Mouse (Mus musculus): ENCODE results near the gene Ccdc65. TPM values are rescaled to one million over a fixed set of nuclear protein-coding genes. Genes with fewer than 3 reads are reported as not detected.

The Ccdc65 gene
- polyA plus RNA-seq, 1 experiment from 2014 or later, result 1.5 TPM

DNA sequence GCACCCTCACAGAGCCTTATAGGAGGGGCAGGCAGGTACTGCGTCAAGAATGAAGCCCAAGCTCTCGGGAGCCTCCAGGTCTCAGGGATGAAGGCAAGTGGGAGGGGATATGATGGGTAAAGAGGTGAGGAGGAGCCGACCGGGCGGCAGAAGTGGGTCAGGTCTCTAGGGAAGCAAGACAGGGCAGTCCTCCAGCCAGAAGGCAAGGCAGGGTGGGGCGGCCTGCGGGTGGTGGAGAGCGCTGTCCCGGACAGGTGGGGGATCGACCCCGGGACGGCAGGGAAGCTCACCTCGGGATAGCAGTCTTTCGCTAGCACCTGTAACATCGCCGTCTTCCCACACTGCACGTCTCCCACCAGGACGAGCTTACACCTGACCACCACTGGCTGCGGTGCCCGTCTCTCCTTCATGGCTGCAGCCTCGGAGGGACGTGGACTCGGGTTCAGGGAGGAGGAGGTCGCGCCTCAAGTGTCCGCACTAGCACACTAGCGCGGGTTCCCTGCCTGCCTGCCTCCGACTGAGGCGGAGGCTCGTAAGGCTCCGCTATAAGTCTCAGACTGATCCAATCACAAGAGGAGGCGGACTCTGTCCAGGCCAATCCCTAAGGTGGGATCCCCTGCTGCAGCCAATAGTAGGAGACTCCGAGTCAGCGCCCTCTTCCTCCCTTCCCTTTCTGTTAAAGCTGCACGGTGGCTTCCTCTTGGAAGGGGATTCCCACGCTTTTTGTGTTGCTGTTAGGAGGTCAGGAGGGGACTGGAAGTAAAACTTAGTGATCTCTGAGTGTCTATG, 30.9 kb upstream of the Ccdc65 start, which contains the start of gene Rnd1:
TSS of gene Rnd1 (minus strand) at position 522 of the 789 bp plus-strand sequence.
- peak; percentile 95 for ATAC-seq (ENCODE audit: low FRiP score)
- H3K9ac ChIP-seq, result peak within 1 kb of the TSS; percentile 59
- no peaks in the 10 kb centered on the region for H3K36me3 ChIP-seq (replicated peaks)
- H3K4me2 ChIP-seq, result peak within 1 kb of the TSS; percentile 94
- H3K27ac ChIP-seq, result no peak within 1 kb of the TSS
- H3K9me3 ChIP-seq, result no peaks in the 10 kb centered on the region
- H3K4me3 ChIP-seq (replicated peaks), result peak within 1 kb of the TSS; percentile 48
- H3K4me1 ChIP-seq, result peaks cover 43% of the 10 kb centered on the region
- H3K27me3 ChIP-seq, result peaks cover 69% of the 10 kb centered on the region
- WGBS, result under 1% methylated on average over 30 of the region's 37 CpGs

DNA sequence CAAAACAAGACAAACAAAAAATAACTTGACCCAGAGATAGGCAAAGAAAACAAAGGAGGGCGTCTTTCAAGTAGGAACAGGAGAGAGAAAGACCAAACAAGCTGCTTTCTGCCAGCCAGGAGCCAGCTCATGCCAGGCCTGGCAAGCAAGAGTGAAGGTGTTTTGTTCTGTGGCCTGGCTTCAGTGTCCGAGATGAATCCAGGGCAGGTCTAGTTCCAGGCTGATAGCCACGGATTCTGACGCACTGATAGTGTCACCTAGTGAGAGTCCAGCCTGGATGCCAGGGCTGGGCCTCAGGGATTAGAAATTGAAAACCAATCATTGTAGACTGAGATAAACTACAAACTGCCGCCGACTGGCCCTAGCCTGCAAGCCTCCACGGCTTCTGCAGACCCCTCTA, 30.0 kb upstream of the Ccdc65 start:
- Histone ChIP-seq H3K27ac (no peak overlapping the region), H3K27me3 (peaks cover 63% of the 10 kb centered on the region), H3K4me3 (replicated peaks) (no peak overlapping the region), H3K9me3 (no peaks in the 10 kb centered on the region), H3K36me3 (replicated peaks) (no peaks in the 10 kb centered on the region), H3K4me2 (no peak overlapping the region), H3K9ac (no peak overlapping the region), H3K4me1 (peaks cover 43% of the 10 kb centered on the region)
- ATAC-seq (ENCODE audit: low FRiP score), result no peak
- 77% methylated on average over 7 of the region's 7 CpGs for WGBS

DNA sequence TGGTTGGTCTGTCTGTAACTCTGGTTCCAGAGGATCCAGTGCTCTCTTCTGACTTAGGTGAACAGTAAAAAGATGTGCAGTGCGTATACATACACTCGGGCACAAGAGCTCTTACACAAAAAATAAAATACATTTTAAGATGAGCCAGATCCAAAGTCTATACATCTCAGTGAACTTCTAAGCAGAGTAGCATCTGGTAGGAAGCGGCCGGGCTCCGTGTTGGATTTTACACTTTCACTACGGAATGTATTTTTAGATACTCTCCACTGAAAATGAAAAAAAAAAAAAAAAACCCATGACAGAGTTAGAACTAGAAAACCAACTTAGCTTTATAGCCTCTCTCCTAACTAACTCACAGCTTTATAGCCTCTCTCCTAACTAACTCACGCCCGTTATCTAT, 27.3 kb upstream of the Ccdc65 start:
- Histone ChIP-seq H3K36me3 (replicated peaks) (no peaks in the 10 kb centered on the region), H3K9me3 (no peaks in the 10 kb centered on the region), H3K27ac (no peak overlapping the region), H3K27me3 (peaks cover 41% of the 10 kb centered on the region), H3K4me3 (replicated peaks) (no peak overlapping the region), H3K4me2 (no peak overlapping the region), H3K9ac (no peak overlapping the region), H3K4me1 (peaks cover 22% of the 10 kb centered on the region)
- WGBS, result 94% methylated on average over 8 of the region's 8 CpGs
- no peak for ATAC-seq (ENCODE audit: low FRiP score)

DNA sequence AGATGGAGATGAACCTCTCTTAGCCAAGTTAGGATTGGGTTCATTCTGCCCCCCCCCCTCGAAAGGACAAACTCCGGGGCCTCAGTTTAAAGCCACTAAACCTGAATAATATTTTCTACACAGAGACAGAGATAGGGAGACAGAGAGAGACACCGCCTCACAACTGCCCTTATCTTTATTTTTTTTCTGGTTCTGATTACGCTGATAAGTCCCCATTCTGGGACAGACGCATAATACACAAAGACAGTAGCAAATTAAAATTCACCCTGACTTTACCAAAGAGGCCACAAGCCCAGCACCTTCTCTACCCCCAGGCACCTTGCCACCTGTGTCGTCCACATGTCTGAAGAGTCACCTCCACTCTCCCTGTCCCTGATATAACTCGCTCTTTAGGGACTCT, 26.4 kb upstream of the Ccdc65 start:
- ATAC-seq (ENCODE audit: low FRiP score), result no peak
- Histone ChIP-seq H3K9ac (no peak overlapping the region), H3K4me2 (no peak overlapping the region), H3K9me3 (no peaks in the 10 kb centered on the region), H3K36me3 (replicated peaks) (no peaks in the 10 kb centered on the region), H3K4me3 (replicated peaks) (no peak overlapping the region), H3K4me1 (peaks cover 12% of the 10 kb centered on the region), H3K27me3 (peaks cover 31% of the 10 kb centered on the region), H3K27ac (no peak overlapping the region)
- WGBS, result 85% methylated on average over 7 of the region's 7 CpGs

DNA sequence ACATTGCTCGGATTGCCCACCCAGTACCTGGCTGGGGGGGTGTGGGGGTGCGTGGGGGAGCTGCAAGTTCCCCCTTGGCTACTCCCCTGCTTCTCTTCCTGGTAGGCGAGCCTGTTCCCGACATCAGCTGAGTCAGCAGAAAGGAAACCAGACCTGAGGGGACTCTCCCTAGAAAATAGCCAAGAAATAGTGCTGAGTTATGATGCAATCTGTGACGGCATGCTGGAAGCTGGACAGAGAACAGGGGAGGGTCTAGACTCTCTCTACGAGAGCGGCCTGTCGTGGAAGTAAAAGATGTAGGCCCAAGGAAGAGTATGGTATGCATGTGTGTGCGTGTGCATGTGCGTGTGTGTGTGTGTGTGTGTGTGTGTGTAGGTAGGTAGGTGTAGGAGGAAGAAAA, 24.8 kb upstream of the Ccdc65 start:
- no peak for ATAC-seq (ENCODE audit: low FRiP score)
- WGBS, result 81% methylated on average over 10 of the region's 10 CpGs
- H3K4me3 ChIP-seq (replicated peaks), result no peak overlapping the region

DNA sequence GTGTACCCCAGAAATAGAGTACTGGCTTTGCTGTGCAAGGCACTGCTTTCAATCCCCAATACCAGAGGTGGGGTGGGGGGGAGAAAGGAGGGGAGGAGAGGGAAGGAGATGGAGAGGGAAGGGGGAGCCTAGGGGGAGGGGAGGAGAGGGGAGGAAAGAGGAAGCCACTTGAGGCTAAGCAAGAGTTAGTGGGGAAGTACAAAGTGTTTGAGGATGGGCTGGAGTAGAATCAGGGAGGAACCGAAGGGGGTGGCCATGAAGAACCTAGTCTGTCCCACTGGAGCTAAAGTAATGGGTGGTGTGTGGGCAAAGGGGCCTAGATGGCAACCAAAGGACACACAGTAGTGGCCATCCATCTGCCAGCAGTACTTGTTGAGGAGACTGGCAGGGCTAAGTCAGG, 24.3 kb upstream of the Ccdc65 start:
- no peaks in the 10 kb centered on the region for H3K9me3 ChIP-seq
- H3K9ac ChIP-seq, result no peak overlapping the region
- ATAC-seq (ENCODE audit: low FRiP score), result no peak
- H3K36me3 ChIP-seq (replicated peaks), result no peaks in the 10 kb centered on the region
- H3K27me3 ChIP-seq, result peaks cover 18% of the 10 kb centered on the region
- H3K4me3 ChIP-seq (replicated peaks), result no peak overlapping the region
- H3K4me1 ChIP-seq, result peaks cover 4% of the 10 kb centered on the region; the same call in 1 of the 2 replicates
- H3K4me2 ChIP-seq, result no peak overlapping the region
- WGBS, result 86% methylated on average over 1 of the region's 1 CpGs
- no peak overlapping the region for H3K27ac ChIP-seq

More for the DNA sequence above, 24.8 kb upstream of the Ccdc65 start:
- Histone ChIP-seq H3K9me3 (no peaks in the 10 kb centered on the region), H3K9ac (no peak overlapping the region), H3K4me2 (no peak overlapping the region), H3K27ac (no peak overlapping the region), H3K4me1 (no peaks in the 10 kb centered on the region), H3K36me3 (replicated peaks) (no peaks in the 10 kb centered on the region), H3K27me3 (peaks cover 24% of the 10 kb centered on the region)

DNA sequence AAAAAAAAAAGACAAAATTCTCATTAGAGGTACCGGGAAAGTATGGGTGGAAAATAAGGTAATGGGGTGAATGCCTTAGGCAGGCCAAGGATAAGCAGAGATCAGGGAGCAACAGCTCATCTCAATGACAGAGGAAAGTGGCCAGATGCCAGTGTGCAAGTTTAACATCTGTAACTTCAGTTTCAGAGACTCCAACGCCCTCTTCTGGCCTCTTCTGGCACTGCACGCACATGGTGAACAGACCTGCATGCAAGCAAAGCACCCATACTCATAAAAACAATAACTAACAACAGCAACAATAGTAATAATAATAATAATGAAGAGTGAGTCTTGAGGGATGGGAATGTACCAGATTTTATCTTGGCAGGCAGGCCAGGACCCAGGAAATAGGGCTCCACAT, 22.1 kb upstream of the Ccdc65 start:
- no peak overlapping the region for H3K4me3 ChIP-seq (replicated peaks)
- peaks cover 6% of the 10 kb centered on the region; the same call in 1 of the 2 replicates for H3K27me3 ChIP-seq
- H3K4me2 ChIP-seq, result no peak overlapping the region
- H3K36me3 ChIP-seq (replicated peaks), result no peaks in the 10 kb centered on the region
- ATAC-seq (ENCODE audit: low FRiP score), result no peak
- no peak overlapping the region for H3K27ac ChIP-seq
- H3K4me1 ChIP-seq, result peaks cover 14% of the 10 kb centered on the region
- H3K9ac ChIP-seq, result no peak overlapping the region
- WGBS, result 75% methylated on average over 3 of the region's 3 CpGs
- no peaks in the 10 kb centered on the region for H3K9me3 ChIP-seq

DNA sequence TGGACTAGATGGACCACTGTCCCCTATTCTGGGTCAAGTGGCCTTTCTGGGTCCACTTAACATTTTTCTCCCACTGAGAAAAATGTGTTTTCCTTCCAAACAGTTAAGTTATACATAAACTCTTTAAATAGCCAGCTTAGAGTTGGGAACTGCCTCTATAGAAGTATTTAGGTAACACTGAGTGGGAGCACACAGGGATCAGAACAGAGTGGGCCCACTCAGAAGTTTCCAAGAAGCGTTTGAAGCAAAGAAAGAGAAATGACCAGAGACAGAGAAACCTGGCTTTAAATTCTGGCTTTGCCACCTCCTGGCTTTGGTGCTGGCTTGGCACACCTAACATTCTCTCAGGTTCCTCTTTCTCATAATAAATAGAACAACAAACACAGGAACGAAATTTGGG, 18.3 kb upstream of the Ccdc65 start:
- H3K4me2 ChIP-seq, result no peak overlapping the region
- ATAC-seq (ENCODE audit: low FRiP score), result no peak
- WGBS, result 87% methylated on average over 2 of the region's 2 CpGs
- no peaks in the 10 kb centered on the region for H3K36me3 ChIP-seq (replicated peaks)
- H3K9ac ChIP-seq, result no peak overlapping the region
- H3K27ac ChIP-seq, result no peak overlapping the region
- no peaks in the 10 kb centered on the region for H3K27me3 ChIP-seq
- peaks cover 31% of the 10 kb centered on the region for H3K4me1 ChIP-seq
- H3K9me3 ChIP-seq, result no peaks in the 10 kb centered on the region
- no peak overlapping the region for H3K4me3 ChIP-seq (replicated peaks)

DNA sequence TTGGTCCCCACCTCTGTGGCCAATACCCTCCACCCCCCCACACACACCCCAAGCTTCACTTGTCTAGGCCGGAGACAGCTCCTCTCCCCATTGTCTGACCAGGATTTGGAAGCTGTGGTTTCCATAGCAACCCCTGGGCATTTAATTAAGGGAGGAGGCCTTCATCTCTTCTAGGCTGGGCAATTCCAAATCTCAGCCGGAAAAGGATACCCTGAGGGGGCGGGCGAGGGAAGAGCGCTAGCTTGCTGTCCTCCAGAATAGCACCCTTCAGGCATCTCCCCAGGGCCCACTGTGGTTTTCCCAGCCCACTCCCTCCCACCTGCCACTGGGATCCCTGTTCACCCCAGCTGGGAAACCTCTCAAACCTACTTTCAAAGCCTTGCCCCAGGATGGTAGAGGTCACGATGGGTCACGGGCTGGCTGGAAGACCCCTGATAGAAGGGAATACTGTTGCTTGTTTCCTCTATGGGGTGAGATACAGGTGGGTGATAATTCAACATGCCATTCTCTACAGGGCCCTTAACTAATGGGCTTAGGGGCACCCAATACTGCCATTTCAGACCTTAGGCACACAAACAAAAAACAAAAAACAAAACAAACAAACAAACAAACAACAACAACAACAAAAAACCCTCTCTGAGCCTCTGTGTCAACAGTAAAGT, 16.4 kb upstream of the Ccdc65 start:
- peak overlapping the region; percentile 61; the same call in 1 of the 2 replicates for H3K27ac ChIP-seq
- peaks cover 31% of the 10 kb centered on the region for H3K4me1 ChIP-seq
- H3K27me3 ChIP-seq, result peaks cover 6% of the 10 kb centered on the region; the same call in 1 of the 2 replicates
- 5% methylated on average over 7 of the region's 7 CpGs for WGBS
- H3K4me3 ChIP-seq (replicated peaks), result no peak overlapping the region
- peak overlapping the region; percentile 30 for H3K4me2 ChIP-seq
- ATAC-seq (ENCODE audit: low FRiP score), result peak; percentile 68; the same call in 1 of the 2 replicates
- no peaks in the 10 kb centered on the region for H3K9me3 ChIP-seq
- H3K36me3 ChIP-seq (replicated peaks), result no peaks in the 10 kb centered on the region
- peak overlapping the region; percentile 18; the same call in 1 of the 2 replicates for H3K9ac ChIP-seq

DNA sequence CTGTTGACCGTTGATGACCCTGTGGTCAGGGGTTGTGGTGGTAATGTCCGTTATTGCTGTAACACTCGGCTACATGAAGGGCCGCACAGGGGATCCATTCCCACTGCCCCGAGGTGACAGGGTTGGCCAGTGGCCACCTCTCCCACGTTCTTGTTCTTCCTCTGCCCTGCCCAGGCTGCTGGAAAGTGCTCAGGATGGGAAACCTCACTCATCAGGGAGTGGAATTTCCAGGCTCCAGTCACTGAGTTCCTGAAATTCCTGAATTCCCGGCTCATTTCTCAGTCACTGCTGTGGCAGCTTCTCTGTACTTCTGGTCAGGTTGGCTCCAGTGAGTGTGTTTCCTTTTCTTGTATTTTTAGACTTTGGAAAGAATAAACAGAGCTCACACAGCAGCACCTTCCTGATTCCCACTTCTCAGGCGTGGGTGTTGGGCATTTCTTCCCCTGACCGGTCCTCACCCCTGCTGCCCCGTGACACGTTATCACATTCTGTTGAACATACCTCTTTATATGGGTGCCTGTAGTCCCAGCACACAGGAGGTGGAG, 15.8 kb upstream of the Ccdc65 start:
- no peak overlapping the region for H3K4me2 ChIP-seq
- peaks cover 6% of the 10 kb centered on the region; the same call in 1 of the 2 replicates for H3K27me3 ChIP-seq
- no peak for ATAC-seq (ENCODE audit: low FRiP score)
- WGBS, result 63% methylated on average over 11 of the region's 11 CpGs
- no peaks in the 10 kb centered on the region for H3K9me3 ChIP-seq
- H3K4me1 ChIP-seq, result peaks cover 31% of the 10 kb centered on the region
- no peak overlapping the region for H3K9ac ChIP-seq
- H3K36me3 ChIP-seq (replicated peaks), result no peaks in the 10 kb centered on the region
- no peak overlapping the region for H3K27ac ChIP-seq
- H3K4me3 ChIP-seq (replicated peaks), result no peak overlapping the region

DNA sequence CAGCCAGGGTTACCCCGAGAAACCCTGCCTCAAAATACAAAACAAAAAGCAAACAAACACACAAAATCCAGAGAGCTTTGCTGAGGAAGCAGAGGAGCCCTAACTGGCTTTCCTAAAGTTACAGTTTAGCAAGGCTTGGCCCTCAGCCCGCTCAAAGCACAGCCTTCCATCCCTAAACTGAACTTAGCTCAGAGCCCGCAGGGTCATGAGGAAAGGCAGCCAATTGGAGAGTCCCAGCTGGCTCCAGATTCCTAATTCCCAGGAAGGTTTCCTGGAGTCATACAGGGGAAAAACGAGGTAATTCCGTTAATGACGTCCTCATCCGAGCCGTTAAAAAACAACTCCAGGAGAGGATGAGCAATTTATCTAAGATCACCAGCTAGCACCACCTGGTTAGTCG, 12.3 kb upstream of the Ccdc65 start:
- 66% methylated on average over 9 of the region's 9 CpGs for WGBS
- no peak overlapping the region for H3K4me3 ChIP-seq (replicated peaks)

DNA sequence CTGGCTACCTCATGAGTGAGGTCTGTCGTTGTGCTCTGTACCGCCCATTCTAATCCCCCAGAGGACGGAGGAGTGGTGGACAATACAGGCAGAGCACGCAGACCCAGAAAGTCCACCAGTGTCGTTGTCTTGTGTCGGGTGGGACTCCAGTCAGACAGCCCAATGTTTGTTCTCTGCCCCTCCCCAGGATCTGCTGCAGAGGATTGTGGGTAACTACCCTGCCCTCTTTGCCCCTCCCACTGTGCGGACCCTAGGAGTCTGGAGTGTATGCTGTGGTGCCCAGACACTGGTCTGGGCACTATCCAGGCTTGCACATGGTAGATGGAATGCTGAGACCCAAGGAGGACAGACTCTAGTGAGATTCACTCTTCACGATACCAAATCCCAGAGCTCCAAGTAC, 11.8 kb upstream of the Ccdc65 start:
- no peak overlapping the region for H3K4me2 ChIP-seq
- peaks cover 26% of the 10 kb centered on the region for H3K27me3 ChIP-seq
- ATAC-seq (ENCODE audit: low FRiP score), result no peak
- H3K9me3 ChIP-seq, result no peaks in the 10 kb centered on the region
- H3K36me3 ChIP-seq (replicated peaks), result no peaks in the 10 kb centered on the region
- 60% methylated on average over 8 of the region's 8 CpGs for WGBS
- no peak overlapping the region for H3K27ac ChIP-seq
- no peak overlapping the region for H3K4me3 ChIP-seq (replicated peaks)
- H3K9ac ChIP-seq, result no peak overlapping the region
- peaks cover 25% of the 10 kb centered on the region for H3K4me1 ChIP-seq

More for the DNA sequence above, 12.3 kb upstream of the Ccdc65 start:
- no peak for ATAC-seq (ENCODE audit: low FRiP score)
- Histone ChIP-seq H3K9me3 (no peaks in the 10 kb centered on the region), H3K36me3 (replicated peaks) (no peaks in the 10 kb centered on the region), H3K27ac (no peak overlapping the region), H3K4me2 (no peak overlapping the region), H3K27me3 (peaks cover 21% of the 10 kb centered on the region), H3K9ac (no peak overlapping the region), H3K4me1 (peaks cover 30% of the 10 kb centered on the region)

Measured in forebrain, embryonic 12.5 days (tissue).